Mouse (Mus musculus): ENCODE results near the gene Aspn. TPM values are rescaled to one million over a fixed set of nuclear protein-coding genes. Genes with fewer than 3 reads are reported as not detected.

Aspn gene
- total and polyA plus RNA-seq, 3 experiments: 4.3 to 16.7 (median 13.8) TPM

GRCm38 (mm10) chr13:49617021-49617420 lies 72.8 kb downstream of the Aspn start:
- H3K79me2 ChIP-seq (replicated peaks; ENCODE audit: control insufficient read depth, insufficient read depth, low read length): no peaks in the 10 kb centered on the region
- H3K9ac ChIP-seq (ENCODE audit: low read depth, low read length): no peak overlapping the region
- no peak overlapping the region for H3K4me3 ChIP-seq
- intact Hi-C loops (cut with DNase I): no loop called here
- no peak for TF ChIP-seq POLR2A (IDR thresholded peaks at IDR 0.05; ENCODE audit: insufficient read depth, low read depth, low read length)
- no peak for TF ChIP-seq EP300 (IDR thresholded peaks at IDR 0.05; ENCODE audit: insufficient read depth, low read depth, low read length)
- no peak for TF ChIP-seq CTCF (IDR thresholded peaks at IDR 0.05)
- peaks cover 22% of the 10 kb centered on the region for H3K36me3 ChIP-seq (ENCODE audit: control insufficient read depth, insufficient read depth, low read length)
- DNase-seq: no peak
- no peak overlapping the region for H3K27ac ChIP-seq
- H3K27me3 ChIP-seq (ENCODE audit: control insufficient read depth, insufficient read depth, low read length): no peaks in the 10 kb centered on the region
- H3K4me1 ChIP-seq (ENCODE audit: control insufficient read depth, insufficient read depth, low read length): peaks cover 7% of the 10 kb centered on the region
- WGBS: 80% methylated on average over 3 of the region's 3 CpGs

Other genes with a start within 250 kb of the Aspn start
- 1 to 10 TPM in 1 of 2 experiments, under 1 TPM in 1; 0.96 to 1.0 TPM for gene Fgd3, start 224.1 kb upstream of the Aspn start, total RNA-seq (2021)
- 0.96 and 0.97 TPM in 2 replicates for gene Fgd3, start 224.1 kb upstream of the Aspn start, polyA plus RNA-seq (2012; rRNA removed)
- gene Bicd2, start 202.9 kb upstream of the Aspn start, total RNA-seq (2021): 10 to 100 TPM; 72.4 to 77.6 TPM
- gene Bicd2, start 202.9 kb upstream of the Aspn start, polyA plus RNA-seq (2012; rRNA removed): 44.5 and 64.2 TPM in 2 replicates
- 1 to 10 TPM; 6.7 to 7.3 TPM for gene Ippk, start 123.2 kb upstream of the Aspn start, total RNA-seq (2021)
- 4.3 and 6.9 TPM in 2 replicates for gene Ippk, start 123.2 kb upstream of the Aspn start, polyA plus RNA-seq (2012; rRNA removed)
- gene Tes3-ps, start 51.1 kb upstream of the Aspn start, total RNA-seq (2021): 1 to 10 TPM in 1 of 2 experiments, under 1 TPM in 1; 0.99 to 1.4 TPM
- gene Tes3-ps, start 51.1 kb upstream of the Aspn start, polyA plus RNA-seq (2012; rRNA removed): 0.08 and 0.09 TPM in 2 replicates
- 10 to 100 TPM; 13.4 to 15.4 TPM for gene Ecm2, start 39.6 kb upstream of the Aspn start, total RNA-seq (2021)
- gene Ecm2, start 39.6 kb upstream of the Aspn start, polyA plus RNA-seq (2012; rRNA removed): 8.2 and 14.8 TPM in 2 replicates
- 1 to 10 TPM; 1.1 to 1.6 TPM for gene Omd, start 38.0 kb downstream of the Aspn start, total RNA-seq (2021)
- gene Omd, start 38.0 kb downstream of the Aspn start, polyA plus RNA-seq (2012; rRNA removed): 0.94 and 1.2 TPM in 2 replicates
- 10 to 100 TPM; 69.0 to 74.7 TPM for gene Ogn, start 63.6 kb downstream of the Aspn start, total RNA-seq (2021)
- gene Ogn, start 63.6 kb downstream of the Aspn start, polyA plus RNA-seq (2012; rRNA removed): 27.4 and 71.7 TPM in 2 replicates
- 1 to 10 TPM; 1.8 to 2.4 TPM for gene Cenpp, start 108.3 kb downstream of the Aspn start, total RNA-seq (2021)
- gene Cenpp, start 108.3 kb downstream of the Aspn start, polyA plus RNA-seq (2012; rRNA removed): 0.57 and 1.1 TPM in 2 replicates
- 10 to 100 TPM; 19.3 to 19.4 TPM for gene Nol8, start 108.6 kb downstream of the Aspn start, total RNA-seq (2021)
- gene Nol8, start 108.6 kb downstream of the Aspn start, polyA plus RNA-seq (2012; rRNA removed): 1.4 and 3.2 TPM in 2 replicates
- 10 to 100 TPM; 52.2 to 75.0 TPM for gene Iars, start 137.7 kb downstream of the Aspn start, total RNA-seq (2021)
- gene Iars, start 137.7 kb downstream of the Aspn start, polyA plus RNA-seq (2012; rRNA removed): 19.4 and 38.1 TPM in 2 replicates

Data from heart, adult 2 months (tissue).